Mouse (Mus musculus): ENCODE data around the gene Ralgps1.

- TF ChIP-seq TAL1 (IDR thresholded peaks at IDR 0.05; ENCODE audit: low read length): no peak
- no peak for TF ChIP-seq GATA1 (IDR thresholded peaks at IDR 0.05; ENCODE audit: low read length)
Observed at GRCm38 (mm10) chr2:33183321-33183720, 188.0 kb downstream of the Ralgps1 start.
